Mouse (Mus musculus): ENCODE data around the gene Ahdc1. TPM values are rescaled to one million over a fixed set of nuclear protein-coding genes. Genes with fewer than 3 reads are reported as not detected.

The Ahdc1 gene
- polyA plus RNA-seq, 1 experiment from 2014 or later: 6.1 TPM

GRCm38 (mm10) chr4:133064791-133065190, 53.7 kb downstream of the Ahdc1 start:
- no peak overlapping the region for H3K9ac ChIP-seq (ENCODE audit: low read length)
- DNase-seq (ENCODE audit: low spot score) (no peak), ATAC-seq (ENCODE audit: insufficient read depth, low FRiP score, low TSS enrichment) (no peak)
- no peaks in the 10 kb centered on the region for H3K27me3 ChIP-seq (ENCODE audit: control insufficient read depth, insufficient read depth, low read length)
- no peaks in the 10 kb centered on the region for H3K4me1 ChIP-seq (ENCODE audit: control insufficient read depth, insufficient read depth, low read length)
- no peak overlapping the region for H3K4me3 ChIP-seq (ENCODE audit: low read depth, low read length)
- no peaks in the 10 kb centered on the region for H3K9me3 ChIP-seq (ENCODE audit: control insufficient read depth, low read length)
- H3K36me3 ChIP-seq (ENCODE audit: control insufficient read depth, insufficient read depth, low read length): peaks cover 36% of the 10 kb centered on the region
- 93% methylated on average over 19 of the region's 19 CpGs for WGBS
- no peak overlapping the region for H3K4me2 ChIP-seq (ENCODE audit: low read depth)
- H3K27ac ChIP-seq (ENCODE audit: low read depth, low read length): no peak overlapping the region

DNA sequence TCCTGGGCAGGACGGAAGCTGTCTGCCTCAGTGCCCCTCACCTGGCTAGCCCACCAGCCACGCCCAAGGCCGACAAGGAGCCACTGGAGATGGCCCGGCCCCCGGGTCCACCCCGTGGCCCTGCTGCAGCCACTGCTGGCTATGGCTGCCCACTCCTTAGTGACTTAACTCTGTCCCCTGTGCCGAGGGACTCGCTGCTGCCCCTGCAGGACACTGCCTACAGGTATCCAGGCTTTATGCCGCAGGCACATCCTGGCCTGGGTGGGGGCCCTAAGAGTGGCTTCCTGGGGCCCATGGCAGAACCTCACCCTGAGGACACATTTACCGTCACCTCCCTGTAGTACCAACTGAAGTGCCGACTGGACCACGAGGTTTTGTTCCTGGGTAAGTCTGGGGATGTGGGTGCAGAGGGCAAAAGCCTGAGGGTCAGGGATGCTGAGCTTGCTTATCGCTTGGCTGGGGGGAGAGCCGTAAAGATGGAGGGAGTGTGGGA, 54.9 kb downstream of the Ahdc1 start:
- Histone ChIP-seq H3K4me3 (ENCODE audit: low read depth, low read length) (no peak overlapping the region), H3K9me3 (ENCODE audit: control insufficient read depth, low read length) (no peaks in the 10 kb centered on the region), H3K9ac (ENCODE audit: low read length) (no peak overlapping the region), H3K27me3 (ENCODE audit: control insufficient read depth, insufficient read depth, low read length) (no peaks in the 10 kb centered on the region), H3K4me1 (ENCODE audit: control insufficient read depth, insufficient read depth, low read length) (no peaks in the 10 kb centered on the region), H3K4me2 (ENCODE audit: low read depth) (no peak overlapping the region), H3K27ac (ENCODE audit: low read depth, low read length) (no peak overlapping the region), H3K36me3 (ENCODE audit: control insufficient read depth, insufficient read depth, low read length) (peaks cover 33% of the 10 kb centered on the region)
- 95% methylated on average over 14 of the region's 14 CpGs for WGBS
- no peak for DNase-seq (ENCODE audit: low spot score)
- no peak for ATAC-seq (ENCODE audit: insufficient read depth, low FRiP score, low TSS enrichment)

GRCm38 (mm10) chr4:133068400-133069138, 57.5 kb downstream of the Ahdc1 start:
- no peaks in the 10 kb centered on the region for H3K27me3 ChIP-seq (ENCODE audit: control insufficient read depth, insufficient read depth, low read length)
- H3K27ac ChIP-seq (ENCODE audit: low read depth, low read length): no peak overlapping the region
- peaks cover 13% of the 10 kb centered on the region for H3K36me3 ChIP-seq (ENCODE audit: control insufficient read depth, insufficient read depth, low read length)
- no peak overlapping the region for H3K4me3 ChIP-seq (ENCODE audit: low read depth, low read length)
- H3K4me1 ChIP-seq (ENCODE audit: control insufficient read depth, insufficient read depth, low read length): peaks cover 2% of the 10 kb centered on the region; the same call in 1 of the 2 replicates
- no peak overlapping the region for H3K9ac ChIP-seq (ENCODE audit: low read length)
- H3K9me3 ChIP-seq (ENCODE audit: control insufficient read depth, low read length): no peaks in the 10 kb centered on the region
- H3K4me2 ChIP-seq (ENCODE audit: low read depth): no peak overlapping the region
- DNase-seq (ENCODE audit: low spot score) (no peak), ATAC-seq (ENCODE audit: insufficient read depth, low FRiP score, low TSS enrichment) (no peak)
- WGBS: 86% methylated on average over 12 of the region's 12 CpGs

DNA sequence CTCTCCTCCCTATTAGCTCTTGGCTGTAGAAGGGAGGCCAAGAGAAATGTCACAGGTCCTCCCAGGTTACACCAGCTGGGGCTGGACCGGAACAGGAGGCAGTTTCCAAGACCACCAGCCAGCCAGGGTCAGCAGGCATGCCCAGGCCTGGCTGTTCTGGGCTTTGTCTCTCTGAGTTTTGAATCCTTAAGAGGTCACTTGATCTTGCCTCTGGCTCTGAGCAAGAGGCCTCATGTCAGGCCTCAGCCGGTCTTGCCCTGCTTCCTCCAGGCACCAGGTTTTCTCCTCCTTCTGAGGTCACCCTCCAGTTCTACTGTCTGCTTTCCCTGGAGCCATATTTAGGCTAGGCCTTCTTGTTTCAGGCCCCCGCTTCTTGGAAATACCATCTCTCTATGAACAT, 59.3 kb downstream of the Ahdc1 start:
- Histone ChIP-seq H3K36me3 (ENCODE audit: control insufficient read depth, insufficient read depth, low read length) (peaks cover 8% of the 10 kb centered on the region), H3K27me3 (ENCODE audit: control insufficient read depth, insufficient read depth, low read length) (no peaks in the 10 kb centered on the region), H3K4me2 (ENCODE audit: low read depth) (no peak overlapping the region), H3K4me1 (ENCODE audit: control insufficient read depth, insufficient read depth, low read length) (peaks cover 16% of the 10 kb centered on the region), H3K9ac (ENCODE audit: low read length) (no peak overlapping the region), H3K9me3 (ENCODE audit: control insufficient read depth, low read length) (no peaks in the 10 kb centered on the region), H3K27ac (ENCODE audit: low read depth, low read length) (no peak overlapping the region), H3K4me3 (ENCODE audit: low read depth, low read length) (no peak overlapping the region)
- WGBS: 82% methylated on average over 3 of the region's 3 CpGs
- ATAC-seq (ENCODE audit: insufficient read depth, low FRiP score, low TSS enrichment): no peak
- no peak for DNase-seq (ENCODE audit: low spot score)

DNA sequence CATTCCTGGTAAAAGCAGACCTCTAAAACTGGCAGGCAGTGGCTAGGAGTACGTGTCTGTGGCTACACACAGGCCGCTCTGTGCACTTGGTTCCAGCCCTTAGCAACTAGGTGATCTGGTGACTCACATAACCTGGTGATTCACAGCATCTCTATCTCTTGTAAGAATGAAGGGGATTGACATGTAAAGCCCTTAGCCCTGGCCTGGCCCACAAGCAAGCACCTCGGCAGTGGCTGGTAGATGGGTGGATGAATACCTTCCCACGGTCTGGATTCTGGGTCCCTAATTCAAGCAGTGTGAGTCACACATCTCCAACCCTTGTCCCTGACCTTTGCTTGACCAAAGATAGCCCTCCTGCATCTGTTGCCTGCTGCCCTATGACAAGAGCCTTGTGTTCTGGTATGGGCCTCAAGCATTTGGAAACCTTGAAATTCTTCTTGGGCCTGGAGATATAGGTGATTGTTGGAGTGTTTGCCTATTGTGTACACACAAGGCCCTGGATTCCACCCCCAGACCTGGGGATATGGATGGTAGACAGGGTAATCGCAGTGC, 59.8 kb downstream of the Ahdc1 start:
- Histone ChIP-seq H3K4me2 (ENCODE audit: low read depth) (no peak overlapping the region), H3K9me3 (ENCODE audit: control insufficient read depth, low read length) (no peaks in the 10 kb centered on the region), H3K27me3 (ENCODE audit: control insufficient read depth, insufficient read depth, low read length) (no peaks in the 10 kb centered on the region), H3K4me1 (ENCODE audit: control insufficient read depth, insufficient read depth, low read length) (peaks cover 16% of the 10 kb centered on the region), H3K9ac (ENCODE audit: low read length) (no peak overlapping the region), H3K4me3 (ENCODE audit: low read depth, low read length) (no peak overlapping the region), H3K36me3 (ENCODE audit: control insufficient read depth, insufficient read depth, low read length) (peaks cover 3% of the 10 kb centered on the region), H3K27ac (ENCODE audit: low read depth, low read length) (no peak overlapping the region)
- 90% methylated on average over 5 of the region's 5 CpGs for WGBS
- DNase-seq (ENCODE audit: low spot score) (no peak), ATAC-seq (ENCODE audit: insufficient read depth, low FRiP score, low TSS enrichment) (no peak)

DNA sequence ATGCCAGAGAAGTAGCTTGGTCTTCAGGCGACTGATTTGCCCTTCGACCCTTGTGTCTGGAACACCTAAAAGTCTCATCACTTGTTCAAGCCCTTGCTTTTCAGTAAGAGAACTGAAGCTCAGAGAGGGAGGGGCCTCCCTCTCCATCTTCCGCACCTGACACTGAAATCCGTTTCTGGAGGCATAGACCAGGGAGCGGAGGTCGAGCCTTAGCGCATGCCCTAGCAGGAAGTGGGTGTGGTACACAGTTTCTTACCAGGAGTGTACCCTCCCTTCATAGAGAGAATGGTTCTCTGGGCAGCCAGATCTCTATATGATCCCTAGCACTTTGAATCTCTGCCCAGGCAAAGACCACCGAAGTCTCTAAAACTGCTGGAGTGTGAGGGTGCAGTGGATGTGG, 62.1 kb downstream of the Ahdc1 start:
- Histone ChIP-seq H3K9ac (ENCODE audit: low read length) (no peak overlapping the region), H3K4me1 (ENCODE audit: control insufficient read depth, insufficient read depth, low read length) (peaks cover 18% of the 10 kb centered on the region), H3K4me2 (ENCODE audit: low read depth) (no peak overlapping the region), H3K36me3 (ENCODE audit: control insufficient read depth, insufficient read depth, low read length) (no peaks in the 10 kb centered on the region), H3K27me3 (ENCODE audit: control insufficient read depth, insufficient read depth, low read length) (no peaks in the 10 kb centered on the region), H3K4me3 (ENCODE audit: low read depth, low read length) (no peak overlapping the region), H3K27ac (ENCODE audit: low read depth, low read length) (no peak overlapping the region), H3K9me3 (ENCODE audit: control insufficient read depth, low read length) (no peaks in the 10 kb centered on the region)
- no peak for DNase-seq (ENCODE audit: low spot score)
- no peak for ATAC-seq (ENCODE audit: insufficient read depth, low FRiP score, low TSS enrichment)
- 55% methylated on average over 8 of the region's 8 CpGs for WGBS

- H3K9ac ChIP-seq (ENCODE audit: low read length): peak overlapping the region; percentile 14; the same call in 1 of the 2 replicates
- H3K4me2 ChIP-seq (ENCODE audit: low read depth): no peak overlapping the region
- H3K4me3 ChIP-seq (ENCODE audit: low read depth, low read length): no peak overlapping the region
- 33% methylated on average over 9 of the region's 9 CpGs for WGBS
- 0 out of 2 replicates have a peak overlapping the region, but pooled peaks have one; percentile 1 for H3K27ac ChIP-seq (ENCODE audit: low read depth, low read length)
- H3K4me1 ChIP-seq (ENCODE audit: control insufficient read depth, insufficient read depth, low read length): peaks cover 24% of the 10 kb centered on the region
- ATAC-seq (ENCODE audit: insufficient read depth, low FRiP score, low TSS enrichment) (no peak), DNase-seq (ENCODE audit: low spot score) (peak; percentile 34)
- no peaks in the 10 kb centered on the region for H3K9me3 ChIP-seq (ENCODE audit: control insufficient read depth, low read length)
- no peaks in the 10 kb centered on the region for H3K36me3 ChIP-seq (ENCODE audit: control insufficient read depth, insufficient read depth, low read length)
- H3K27me3 ChIP-seq (ENCODE audit: control insufficient read depth, insufficient read depth, low read length): no peaks in the 10 kb centered on the region
These were observed 63.2 kb downstream of the Ahdc1 start for GRCm38 (mm10) chr4:133074070-133074819.

GRCm38 (mm10) chr4:133074894-133075572, 64.0 kb downstream of the Ahdc1 start:
- H3K27me3 ChIP-seq (ENCODE audit: control insufficient read depth, insufficient read depth, low read length): no peaks in the 10 kb centered on the region
- 62% methylated on average over 8 of the region's 8 CpGs for WGBS
- H3K4me2 ChIP-seq (ENCODE audit: low read depth): no peak overlapping the region
- H3K27ac ChIP-seq (ENCODE audit: low read depth, low read length): no peak overlapping the region
- no peak for ATAC-seq (ENCODE audit: insufficient read depth, low FRiP score, low TSS enrichment)
- H3K9me3 ChIP-seq (ENCODE audit: control insufficient read depth, low read length): no peaks in the 10 kb centered on the region
- H3K36me3 ChIP-seq (ENCODE audit: control insufficient read depth, insufficient read depth, low read length): no peaks in the 10 kb centered on the region
- peaks cover 24% of the 10 kb centered on the region for H3K4me1 ChIP-seq (ENCODE audit: control insufficient read depth, insufficient read depth, low read length)
- H3K9ac ChIP-seq (ENCODE audit: low read length): peak overlapping the region; percentile 4; the same call in 1 of the 2 replicates
- H3K4me3 ChIP-seq (ENCODE audit: low read depth, low read length): no peak overlapping the region
- no peak for DNase-seq (ENCODE audit: low spot score)
